Mouse (Mus musculus) forebrain, embryonic 12.5 days (tissue): ENCODE data around the gene Pld3. TPM values are rescaled to one million over a fixed set of nuclear protein-coding genes. Genes with fewer than 3 reads are reported as not detected.

ENCODE experiments used
- ATAC-seq: fragments of 200-750 bp; cut with Nextera tagmentation; 2 replicates; pipeline ENCODE4 v1.8.0; 2017; ENCODE audit warnings: moderate TSS enrichment; ENCODE audit not compliant: low FRiP score
- H3K27ac ChIP-seq: fragments of 300-500 bp; sonication (generic); 2 replicates; pipeline ENCODE4 v1.5.1; 2016; ENCODE audit warnings: mild to moderate bottlenecking
- H3K27me3 ChIP-seq: fragments of 300-500 bp; sonication (generic); 2 replicates; pipeline ENCODE4 v1.6.1; 2016; ENCODE audit warnings: mild to moderate bottlenecking
- H3K36me3 ChIP-seq: fragments of 300-500 bp; sonication (generic); replicated peaks from 2 replicates; pipeline ENCODE4 v1.6.1; 2016; ENCODE audit warnings: mild to moderate bottlenecking
- H3K4me1 ChIP-seq: fragments of 300-500 bp; sonication (generic); 2 replicates; pipeline ENCODE4 v1.6.1; 2016
- H3K4me2 ChIP-seq: fragments of 300-500 bp; sonication (generic); 2 replicates; pipeline ENCODE4 v1.6.1; 2016; ENCODE audit warnings: mild to moderate bottlenecking, moderate library complexity
- H3K4me3 ChIP-seq: fragments of 300-500 bp; sonication (generic); replicated peaks from 2 replicates; pipeline ENCODE4 v1.5.1; 2016; ENCODE audit warnings: mild to moderate bottlenecking
- H3K9ac ChIP-seq: fragments of 300-500 bp; sonication (generic); 2 replicates; pipeline ENCODE4 v1.6.1; 2016; ENCODE audit warnings: mild to moderate bottlenecking
- H3K9me3 ChIP-seq: fragments of 300-500 bp; sonication (generic); 2 replicates; pipeline ENCODE4 v1.6.1; 2016
- WGBS: fragments of 180-500 bp; shearing (Covaris S2); methylation state at CpG from one replicate; pipeline ENCODE4 v1.1.7; 2016; 5-methylcytosine and 5-hydroxymethylcytosine counted together
- polyA plus RNA-seq: library from polyadenylated mRNA; unstranded; fragments of >200 nt; fragmentation: Nextera tagmentation; extraction: Ambion mirVana; gene quantifications from 2 replicates; pipeline ENCODE4 v1.2.1, GENCODE M21; 2016

Gene Pld3
- polyA plus RNA-seq, 1 experiment from 2014 or later, result 58.2 TPM

- Histone ChIP-seq H3K4me3 (no peak overlapping the region), H3K9me3 (no peaks in the 10 kb centered on the region), H3K36me3 (peaks cover 16% of the 10 kb centered on the region), H3K27me3 (no peaks in the 10 kb centered on the region), H3K9ac (no peak overlapping the region), H3K27ac (no peak overlapping the region), H3K4me1 (peaks cover 3% of the 10 kb centered on the region), H3K4me2 (no peak overlapping the region)
- WGBS, result 87% methylated on average over 2 of the region's 2 CpGs
- ATAC-seq, result no peak
Measured at GRCm38 (mm10) chr7:27587741-27588140, 34.7 kb upstream of the Pld3 start.

GRCm38 (mm10) chr7:27586861-27587260, 33.8 kb upstream of the Pld3 start:
- Histone ChIP-seq H3K9ac (no peak overlapping the region), H3K4me3 (no peak overlapping the region), H3K27ac (no peak overlapping the region), H3K9me3 (no peaks in the 10 kb centered on the region), H3K4me2 (no peak overlapping the region), H3K4me1 (no peaks in the 10 kb centered on the region), H3K36me3 (peaks cover 24% of the 10 kb centered on the region), H3K27me3 (no peaks in the 10 kb centered on the region)
- ATAC-seq, result no peak
- WGBS, result 70% methylated on average over 2 of the region's 2 CpGs

GRCm38 (mm10) chr7:27580380-27581174, 27.6 kb upstream of the Pld3 start:
- Histone ChIP-seq H3K27ac (no peak overlapping the region), H3K4me2 (no peak overlapping the region), H3K27me3 (no peaks in the 10 kb centered on the region), H3K9ac (no peak overlapping the region), H3K9me3 (no peaks in the 10 kb centered on the region), H3K4me3 (no peak overlapping the region), H3K36me3 (peaks cover 84% of the 10 kb centered on the region), H3K4me1 (no peaks in the 10 kb centered on the region)
- ATAC-seq, result no peak
- WGBS, result 89% methylated on average over 14 of the region's 14 CpGs

- H3K4me1 ChIP-seq, result no peaks in the 10 kb centered on the region
- no peak for ATAC-seq
- no peak overlapping the region for H3K9ac ChIP-seq
- no peak overlapping the region for H3K27ac ChIP-seq
- H3K4me3 ChIP-seq, result no peak overlapping the region
- 92% methylated on average over 7 of the region's 7 CpGs for WGBS
- no peaks in the 10 kb centered on the region for H3K27me3 ChIP-seq
- H3K4me2 ChIP-seq, result no peak overlapping the region
- H3K36me3 ChIP-seq, result peaks cover 91% of the 10 kb centered on the region
- no peaks in the 10 kb centered on the region for H3K9me3 ChIP-seq
Measured at GRCm38 (mm10) chr7:27578465-27578864, 25.4 kb upstream of the Pld3 start.

- Histone ChIP-seq H3K27ac (no peak overlapping the region), H3K36me3 (peaks cover 86% of the 10 kb centered on the region), H3K4me1 (no peaks in the 10 kb centered on the region), H3K9ac (no peak overlapping the region), H3K4me2 (no peak overlapping the region), H3K9me3 (no peaks in the 10 kb centered on the region), H3K27me3 (no peaks in the 10 kb centered on the region), H3K4me3 (no peak overlapping the region)
- no peak for ATAC-seq
- 93% methylated on average over 6 of the region's 6 CpGs for WGBS
Measured at GRCm38 (mm10) chr7:27577589-27577988, 24.6 kb upstream of the Pld3 start.

- no peaks in the 10 kb centered on the region for H3K27me3 ChIP-seq
- no peak overlapping the region for H3K27ac ChIP-seq
- peaks cover 86% of the 10 kb centered on the region for H3K36me3 ChIP-seq
- no peaks in the 10 kb centered on the region for H3K4me1 ChIP-seq
- H3K4me2 ChIP-seq, result no peak overlapping the region
- no peak for ATAC-seq
- H3K9ac ChIP-seq, result no peak overlapping the region
- H3K9me3 ChIP-seq, result no peaks in the 10 kb centered on the region
- 73% methylated on average over 6 of the region's 6 CpGs for whole genome bisulfite sequencing
- H3K4me3 ChIP-seq, result no peak overlapping the region
Measured at GRCm38 (mm10) chr7:27576914-27577313, 23.9 kb upstream of the Pld3 start.

GRCm38 (mm10) chr7:27574124-27574880, 21.3 kb upstream of the Pld3 start:
- Histone ChIP-seq H3K4me1 (no peaks in the 10 kb centered on the region), H3K4me2 (no peak overlapping the region), H3K9ac (no peak overlapping the region), H3K27ac (no peak overlapping the region), H3K4me3 (no peak overlapping the region), H3K27me3 (no peaks in the 10 kb centered on the region), H3K36me3 (peaks cover 80% of the 10 kb centered on the region), H3K9me3 (no peaks in the 10 kb centered on the region)
- 93% methylated on average over 14 of the region's 14 CpGs for WGBS
- ATAC-seq, result no peak

GRCm38 (mm10) chr7:27572133-27572532, 19.1 kb upstream of the Pld3 start:
- Histone ChIP-seq H3K36me3 (peaks cover 78% of the 10 kb centered on the region), H3K9me3 (no peaks in the 10 kb centered on the region), H3K27me3 (no peaks in the 10 kb centered on the region), H3K9ac (no peak overlapping the region), H3K27ac (no peak overlapping the region), H3K4me2 (no peak overlapping the region), H3K4me1 (no peaks in the 10 kb centered on the region), H3K4me3 (no peak overlapping the region)
- 95% methylated on average over 4 of the region's 4 CpGs for WGBS
- ATAC-seq, result no peak

GRCm38 (mm10) chr7:27569580-27570224, 16.7 kb upstream of the Pld3 start:
- H3K27me3 ChIP-seq, result no peaks in the 10 kb centered on the region
- H3K27ac ChIP-seq, result no peak overlapping the region
- no peak overlapping the region for H3K4me2 ChIP-seq
- 92% methylated on average over 5 of the region's 5 CpGs for WGBS
- H3K4me3 ChIP-seq, result no peak overlapping the region
- no peak overlapping the region for H3K9ac ChIP-seq
- no peaks in the 10 kb centered on the region for H3K9me3 ChIP-seq
- peaks cover 75% of the 10 kb centered on the region for H3K36me3 ChIP-seq
- H3K4me1 ChIP-seq, result no peaks in the 10 kb centered on the region
- no peak for ATAC-seq

- ATAC-seq, result no peak
- WGBS, result 91% methylated on average over 1 of the region's 1 CpGs
- Histone ChIP-seq H3K27ac (no peak overlapping the region), H3K4me1 (no peaks in the 10 kb centered on the region), H3K4me3 (no peak overlapping the region), H3K4me2 (no peak overlapping the region), H3K9me3 (no peaks in the 10 kb centered on the region), H3K27me3 (no peaks in the 10 kb centered on the region), H3K9ac (no peak overlapping the region; the same call in 1 of the 2 replicates), H3K36me3 (peaks cover 68% of the 10 kb centered on the region)
Measured at GRCm38 (mm10) chr7:27560978-27561377, 8.0 kb upstream of the Pld3 start.

- no peak overlapping the region for H3K9ac ChIP-seq
- H3K4me1 ChIP-seq, result no peaks in the 10 kb centered on the region
- no peaks in the 10 kb centered on the region for H3K27me3 ChIP-seq
- 84% methylated on average over 8 of the region's 8 CpGs for WGBS
- peaks cover 70% of the 10 kb centered on the region for H3K36me3 ChIP-seq
- H3K9me3 ChIP-seq, result no peaks in the 10 kb centered on the region
- H3K27ac ChIP-seq, result no peak overlapping the region
- H3K4me3 ChIP-seq, result no peak overlapping the region
- no peak overlapping the region for H3K4me2 ChIP-seq
- ATAC-seq, result no peak
Measured at GRCm38 (mm10) chr7:27560291-27560887, 7.4 kb upstream of the Pld3 start.

GRCm38 (mm10) chr7:27552070-27552469, 948 bp downstream of the Pld3 start:
- Histone ChIP-seq H3K4me2 (peak overlapping the region; percentile 65), H3K9ac (0 out of 2 replicates have a peak overlapping the region, but pooled peaks have one; percentile 68), H3K36me3 (peaks cover 13% of the 10 kb centered on the region), H3K27ac (no peak overlapping the region), H3K4me3 (peak overlapping the region; percentile 75), H3K27me3 (no peaks in the 10 kb centered on the region), H3K9me3 (no peaks in the 10 kb centered on the region), H3K4me1 (peaks cover 22% of the 10 kb centered on the region)
- ATAC-seq, result no peak
- WGBS, result 54% methylated on average over 5 of the region's 5 CpGs
